Mouse (Mus musculus): ENCODE results near the gene Sall1.

Sall1 gene

GRCm38 (mm10) chr8:88997276-88997675, 46.7 kb downstream of the Sall1 start:
- no peak for DNase-seq (ENCODE audit: extremely low spot score, low read depth, low spot score)

GRCm38 (mm10) chr8:88991780-88992509, 52.0 kb downstream of the Sall1 start:
- no peak for DNase-seq (ENCODE audit: extremely low spot score, low read depth, low spot score)

DNA sequence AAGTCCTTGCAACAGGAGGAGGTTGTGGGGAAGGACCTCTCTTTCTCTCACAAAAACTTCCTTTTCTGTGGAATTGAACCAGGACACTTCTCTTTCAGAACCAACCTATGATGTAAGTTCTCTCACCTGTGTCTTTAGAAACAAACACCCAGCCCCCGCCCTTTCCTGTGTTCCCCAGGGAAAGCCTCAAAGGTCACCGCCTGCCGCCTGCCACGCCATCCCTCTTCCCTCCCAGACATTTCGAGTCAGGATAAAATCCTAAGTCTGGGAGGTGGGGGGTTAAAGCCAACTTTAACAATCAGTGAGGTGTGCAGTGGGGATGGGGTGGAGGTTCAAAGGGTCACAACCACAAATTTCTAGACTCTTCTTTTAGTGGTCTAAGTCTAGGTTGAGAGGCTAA, 52.8 kb downstream of the Sall1 start:
- no peak for DNase-seq (ENCODE audit: extremely low spot score, low read depth, low spot score)

DNA sequence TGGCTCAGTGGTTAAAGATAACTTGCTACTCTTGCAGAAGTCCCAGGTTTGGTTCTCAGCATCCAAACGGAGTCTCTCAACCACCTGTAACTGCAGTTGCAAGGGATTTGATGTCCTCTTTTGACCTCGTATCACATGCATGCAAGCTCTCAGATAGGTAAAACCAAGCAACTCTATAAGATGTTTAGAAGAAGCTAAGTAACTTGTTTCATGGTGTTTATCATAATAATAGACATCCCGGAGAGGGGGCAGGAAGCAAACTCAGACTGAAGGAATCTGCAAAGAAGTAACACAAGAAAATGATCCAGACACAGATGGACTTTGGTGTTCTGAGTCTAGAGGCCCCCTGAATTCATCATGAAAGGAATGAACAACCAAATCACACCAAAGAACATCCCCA, 55.0 kb downstream of the Sall1 start:
- DNase-seq (ENCODE audit: extremely low spot score, low read depth, low spot score), result no peak

- no peak for DNase-seq (ENCODE audit: extremely low spot score, low read depth, low spot score)
Observed at GRCm38 (mm10) chr8:88983468-88983867, 60.5 kb downstream of the Sall1 start.

Measured in hindlimb bud, embryonic 11.5 days (tissue).